In genomic region chr1:180499766-180500165, GRCm38 (mm10) we compare ENCODE assay signal across 24 mouse cellular contexts. TPM values are rescaled to one million over a fixed set of nuclear protein-coding genes. Genes with fewer than 3 reads are reported as not detected.
"Had no signal": no experiment of that assay in that cellular context is flagged by ENCODE, and none has a peak within 500 bp of the region (broad histone marks: within the 10 kb centered on the region; RNA-seq: fewer than 3 reads in every experiment).

No protein-coding gene starts in this region.

- H3K27me3 ChIP-seq: liver, embryonic 13.5 days; lung, embryonic 15.5 days; midbrain, embryonic 13.5 days; midbrain, embryonic 15.5 days; neural tube, embryonic 13.5 days; neural tube, embryonic 15.5 days; stomach, embryonic 15.5 days had no signal

- H3K9me3 ChIP-seq: liver, embryonic 13.5 days; liver, embryonic 15.5 days; lung, embryonic 15.5 days; megakaryocyte, embryonic 14.5 days; midbrain, embryonic 13.5 days; midbrain, embryonic 15.5 days; neural tube, embryonic 13.5 days; neural tube, embryonic 15.5 days; stomach, embryonic 15.5 days had no signal

- DNase-seq: liver, embryonic 13.5 days; liver, postnatal 0 days; lung, adult 2 months; lung, postnatal 14 days; lung, postnatal 36 days; retina, postnatal 1 day; right cerebral cortex, adult 18-20 months; right cerebral cortex, postnatal 25 days; right cerebral cortex, postnatal 4 days; spleen, adult 18-20 months; thymus, adult 2 months; thymus, postnatal 36 days had no signal

- H3K4me3 ChIP-seq: liver, embryonic 13.5 days; liver, embryonic 15.5 days; lung, embryonic 15.5 days; megakaryocyte, embryonic 14.5 days; midbrain, embryonic 13.5 days; midbrain, embryonic 15.5 days; neural tube, embryonic 13.5 days; neural tube, embryonic 15.5 days; stomach, embryonic 15.5 days had no signal

- H3K4me1 ChIP-seq: liver, embryonic 13.5 days; liver, embryonic 15.5 days; lung, embryonic 15.5 days; midbrain, embryonic 13.5 days; midbrain, embryonic 15.5 days; neural tube, embryonic 13.5 days; neural tube, embryonic 15.5 days; stomach, embryonic 15.5 days had no signal

- H3K36me3 ChIP-seq: liver, embryonic 13.5 days; liver, embryonic 15.5 days; lung, embryonic 15.5 days; midbrain, embryonic 13.5 days; midbrain, embryonic 15.5 days; neural tube, embryonic 13.5 days; neural tube, embryonic 15.5 days; stomach, embryonic 15.5 days had no signal

- H3K27ac ChIP-seq: liver, embryonic 13.5 days; liver, embryonic 15.5 days; lung, embryonic 15.5 days; macrophage; midbrain, embryonic 13.5 days; midbrain, embryonic 15.5 days; neural tube, embryonic 13.5 days; neural tube, embryonic 15.5 days; stomach, embryonic 15.5 days; stomach, postnatal 0 days had no signal

RNA-seq across cellular contexts. Expression of gene Stum, which starts 16.5 kb away (rescaled TPM):
- total RNA-seq: megakaryocyte progenitor cell, adult 5-6 weeks; monocyte, adult 5-6 weeks had no signal
